Mouse (Mus musculus): ENCODE data around the gene Ptgfrn.
A peak's percentile ranks its signal among the peaks of the same experiment; 100 is the strongest.

Gene Ptgfrn

GRCm38 (mm10) chr3:101110043-101110837 is at the start of gene Ptgfrn:
Gene Ptgfrn, minus strand, starts transcription at chr3:101110278.
- DNase-seq = peak; percentile 89

- no peak for DNase-seq
Observed at GRCm38 (mm10) chr3:101159701-101160100, 49.6 kb upstream of the Ptgfrn start.

- no peak for DNase-seq
Observed at GRCm38 (mm10) chr3:101154067-101154466, 44.0 kb upstream of the Ptgfrn start.

- DNase-seq = no peak
Observed at GRCm38 (mm10) chr3:101153341-101153740, 43.3 kb upstream of the Ptgfrn start.

GRCm38 (mm10) chr3:101146126-101146772 is 36.2 kb upstream of the Ptgfrn start:
- DNase-seq = no peak

- no peak for DNase-seq
Observed at GRCm38 (mm10) chr3:101145292-101146046, 35.4 kb upstream of the Ptgfrn start.

- DNase-seq = no peak
Observed at GRCm38 (mm10) chr3:101144366-101144948, 34.4 kb upstream of the Ptgfrn start.

GRCm38 (mm10) chr3:101143465-101143864 is 33.4 kb upstream of the Ptgfrn start:
- no peak for DNase-seq

- no peak for DNase-seq
Observed at GRCm38 (mm10) chr3:101141864-101142263, 31.8 kb upstream of the Ptgfrn start.

GRCm38 (mm10) chr3:101139958-101140357 is 29.9 kb upstream of the Ptgfrn start:
- no peak for DNase-seq

GRCm38 (mm10) chr3:101136483-101136882 is 26.4 kb upstream of the Ptgfrn start:
- peak; percentile 60 for DNase-seq

GRCm38 (mm10) chr3:101134861-101135260 is 24.8 kb upstream of the Ptgfrn start:
- DNase-seq = no peak

- DNase-seq = no peak
Observed at GRCm38 (mm10) chr3:101132981-101133380, 22.9 kb upstream of the Ptgfrn start.

- DNase-seq = no peak
Observed at GRCm38 (mm10) chr3:101131772-101132171, 21.7 kb upstream of the Ptgfrn start.

GRCm38 (mm10) chr3:101130526-101130925 is 20.4 kb upstream of the Ptgfrn start:
- peak; percentile 84 for DNase-seq

- DNase-seq = no peak
Observed at GRCm38 (mm10) chr3:101129620-101130019, 19.5 kb upstream of the Ptgfrn start.

- no peak for DNase-seq
Observed at GRCm38 (mm10) chr3:101129090-101129489, 19.0 kb upstream of the Ptgfrn start.

GRCm38 (mm10) chr3:101127766-101128165 is 17.7 kb upstream of the Ptgfrn start:
- no peak for DNase-seq

- DNase-seq = no peak
Observed at GRCm38 (mm10) chr3:101124716-101125115, 14.6 kb upstream of the Ptgfrn start.

- no peak for DNase-seq
Observed at GRCm38 (mm10) chr3:101122479-101122878, 12.4 kb upstream of the Ptgfrn start.

GRCm38 (mm10) chr3:101117774-101118173 is 7.7 kb upstream of the Ptgfrn start:
- DNase-seq = no peak

GRCm38 (mm10) chr3:101117386-101117749 is 7.3 kb upstream of the Ptgfrn start:
- no peak for DNase-seq

Measured in embryo, embryonic 11 days (tissue).